Mouse (Mus musculus) heart, postnatal 14 days (tissue): ENCODE results near the gene Dnajc27. TPM values are rescaled to one million over a fixed set of nuclear protein-coding genes. Genes with fewer than 3 reads are reported as not detected.
A peak's percentile ranks its signal among the peaks of the same experiment; 100 is the strongest.

Source experiments
- DNase-seq, 2 experiments: peaks; one replicate each; pipeline ENCODE4 v3.0.0; 2021 to 2022
- intact Hi-C: fragments of 180-260 bp; cut with DNase I; formaldehyde crosslinking; loops from one replicate; pipeline ENCODE4 v1.15.1; 2025
- long read RNA-seq, 2 experiments: library from polyadenylated mRNA; stranded (forward); transcript quantifications; one replicate each; pipeline ENCODE4 v2.0.0; 2021
- total RNA-seq, 2 experiments: library from RNA; stranded (reverse); gene quantifications; 2 replicates each; pipeline ENCODE4 v1.2.3; 2021

The Dnajc27 gene
- 1 to 10 TPM; 6.2 to 6.6 TPM for total RNA-seq
- long read RNA-seq, experiment 1, full-length matches to known transcripts, result 2 of 5 reads
- long read RNA-seq, experiment 1, partial matches to known transcripts, result 0 of 5 reads
- long read RNA-seq, experiment 1, other reads (novel, unspliced or antisense), result 3 of 5 reads
- long read RNA-seq, experiment 2, full-length matches to known transcripts, result 4 of 8 reads
- long read RNA-seq, experiment 2, partial matches to known transcripts, result 0 of 8 reads
- long read RNA-seq, experiment 2, other reads (novel, unspliced or antisense), result 4 of 8 reads

- intact Hi-C loops, result no loop called here
- peak; percentile 95 to 98 for DNase-seq
Measured at GRCm38 (mm10) chr12:4082132-4083001, at the start of gene Dnajc27. Gene Dnajc27 (plus strand): TSS chr12:4082583.

GRCm38 (mm10) chr12:4036157-4036556, 46.2 kb upstream of the Dnajc27 start:
- intact Hi-C loops, result loop anchor here (2.0 kb wide), 1 partner anchor 51 kb away; no protein-coding TSS in a partner anchor
- DNase-seq, result no peak

GRCm38 (mm10) chr12:4037511-4037910, 44.9 kb upstream of the Dnajc27 start:
- intact Hi-C loops, result loop anchor here (2.0 kb wide), 1 partner anchor 53 kb away; no protein-coding TSS in a partner anchor
- DNase-seq, result no peak

- peak; percentile 84 for DNase-seq
- intact Hi-C loops, result no loop called here
Measured at GRCm38 (mm10) chr12:4038061-4039041, 44.0 kb upstream of the Dnajc27 start, which contains the start of gene Efr3b. Gene Efr3b (minus strand): TSS chr12:4038915.

- intact Hi-C loops, result no loop called here
- DNase-seq, result no peak
Measured at GRCm38 (mm10) chr12:4039046-4039445, 43.3 kb upstream of the Dnajc27 start.

- intact Hi-C loops, result loop anchor here (5.0 kb wide), 1 partner anchor 35 kb away; no protein-coding TSS in a partner anchor
- DNase-seq, result no peak
Measured at GRCm38 (mm10) chr12:4042411-4042810, 40.0 kb upstream of the Dnajc27 start.

- DNase-seq, result no peak
- intact Hi-C loops, result no loop called here
Measured at GRCm38 (mm10) chr12:4045992-4046391, 36.4 kb upstream of the Dnajc27 start.

- no peak for DNase-seq
- intact Hi-C loops, result no loop called here
Measured at GRCm38 (mm10) chr12:4048031-4048430, 34.4 kb upstream of the Dnajc27 start.

- intact Hi-C loops, result no loop called here
- DNase-seq, result peak in 1 of 2 experiments; percentile 24
Measured at GRCm38 (mm10) chr12:4050861-4051425, 31.4 kb upstream of the Dnajc27 start.

- no peak for DNase-seq
- intact Hi-C loops, result no loop called here
Measured at GRCm38 (mm10) chr12:4053643-4054042, 28.7 kb upstream of the Dnajc27 start.

GRCm38 (mm10) chr12:4054845-4055244, 27.5 kb upstream of the Dnajc27 start:
- intact Hi-C loops, result no loop called here
- DNase-seq, result no peak

- no peak for DNase-seq
- intact Hi-C loops, result no loop called here
Measured at GRCm38 (mm10) chr12:4058321-4058720, 24.1 kb upstream of the Dnajc27 start.

- DNase-seq, result no peak
- intact Hi-C loops, result no loop called here
Measured at GRCm38 (mm10) chr12:4059683-4060082, 22.7 kb upstream of the Dnajc27 start.

- DNase-seq, result no peak
- intact Hi-C loops, result no loop called here
Measured at GRCm38 (mm10) chr12:4065498-4065897, 16.9 kb upstream of the Dnajc27 start.

GRCm38 (mm10) chr12:4065944-4066343, 16.4 kb upstream of the Dnajc27 start:
- intact Hi-C loops, result no loop called here
- no peak for DNase-seq

GRCm38 (mm10) chr12:4066681-4067459, 15.5 kb upstream of the Dnajc27 start:
- DNase-seq, result no peak
- intact Hi-C loops, result no loop called here

GRCm38 (mm10) chr12:4068551-4068950, 13.8 kb upstream of the Dnajc27 start:
- intact Hi-C loops, result no loop called here
- DNase-seq, result no peak

- intact Hi-C loops, result no loop called here
- no peak for DNase-seq
Measured at GRCm38 (mm10) chr12:4071671-4072070, 10.7 kb upstream of the Dnajc27 start.

GRCm38 (mm10) chr12:4075407-4075806, 7.0 kb upstream of the Dnajc27 start:
- intact Hi-C loops, result loop anchor here (5.0 kb wide), 1 partner anchor 33 kb away; no protein-coding TSS in a partner anchor
- DNase-seq, result no peak
